Mouse (Mus musculus): Measurements from ENCODE around the gene Crb3.

- TF ChIP-seq CTCF (IDR thresholded peaks at IDR 0.05; ENCODE audit: low read depth), result no peak
- no peak for TF ChIP-seq EP300 (IDR thresholded peaks at IDR 0.05; ENCODE audit: low read depth)
Measured at GRCm38 (mm10) chr17:57066908-57067307, 8.0 kb downstream of the Crb3 start.

All from liver, postnatal 0 days (tissue).